Mouse (Mus musculus) forebrain, embryonic 16.5 days (tissue): ENCODE measurements around the gene BC034090. TPM values are rescaled to one million over a fixed set of nuclear protein-coding genes. Genes with fewer than 3 reads are reported as not detected.

ENCODE experiments used
- ATAC-seq: fragments of 200-750 bp; cut with Nextera tagmentation; 2 replicates; pipeline ENCODE4 v1.8.0; 2017; ENCODE audit warnings: mild to moderate bottlenecking, moderate library complexity
- H3K27ac ChIP-seq: fragments of 300-500 bp; sonication (generic); 2 replicates; pipeline ENCODE4 v1.5.1; 2014; ENCODE audit warnings: low read length, control low read depth
- H3K27me3 ChIP-seq: fragments of 300-500 bp; sonication (generic); replicated peaks from 2 replicates; pipeline ENCODE4 v1.6.1; 2014; ENCODE audit warnings: low read length; ENCODE audit not compliant: control insufficient read depth, insufficient read depth
- H3K36me3 ChIP-seq: fragments of 300-500 bp; sonication (generic); 2 replicates; pipeline ENCODE4 v1.6.1; 2014; ENCODE audit not compliant: control insufficient read depth, insufficient read depth
- H3K4me1 ChIP-seq: fragments of 300-500 bp; sonication (generic); replicated peaks from 2 replicates; pipeline ENCODE4 v1.6.1; 2014; ENCODE audit warnings: low read length; ENCODE audit not compliant: control insufficient read depth, insufficient read depth
- H3K4me2 ChIP-seq: fragments of 300-500 bp; sonication (generic); 2 replicates; pipeline ENCODE4 v1.6.1; 2014; ENCODE audit warnings: mild to moderate bottlenecking, low read length, control low read depth
- H3K4me3 ChIP-seq: fragments of 300-500 bp; sonication (generic); replicated peaks from 2 replicates; pipeline ENCODE4 v1.5.1; 2014; ENCODE audit warnings: mild to moderate bottlenecking, low read length, control low read depth
- H3K9ac ChIP-seq: fragments of 300-500 bp; sonication (generic); replicated peaks from 2 replicates; pipeline ENCODE4 v1.6.1; 2014; ENCODE audit warnings: low read depth, low read length, control low read depth
- H3K9me3 ChIP-seq: fragments of 300-500 bp; sonication (generic); 2 replicates; pipeline ENCODE4 v1.6.1; 2016; ENCODE audit warnings: low read length; ENCODE audit not compliant: control insufficient read depth
- WGBS: fragments of 180-500 bp; shearing (Covaris S2); extraction: QIAGEN DNeasy Blood & Tissue Kit; methylation state at CpG from one replicate; pipeline ENCODE4 v1.1.7; 2014; 5-methylcytosine and 5-hydroxymethylcytosine counted together
- polyA plus RNA-seq: library from polyadenylated mRNA; unstranded; fragments of >200 nt; fragmentation: Nextera tagmentation; extraction: Ambion mirVana; gene quantifications from 2 replicates; pipeline ENCODE4 v1.2.1, GENCODE M21; 2015

The BC034090 gene
- polyA plus RNA-seq, 1 experiment from 2014 or later: 3.3 TPM

DNA sequence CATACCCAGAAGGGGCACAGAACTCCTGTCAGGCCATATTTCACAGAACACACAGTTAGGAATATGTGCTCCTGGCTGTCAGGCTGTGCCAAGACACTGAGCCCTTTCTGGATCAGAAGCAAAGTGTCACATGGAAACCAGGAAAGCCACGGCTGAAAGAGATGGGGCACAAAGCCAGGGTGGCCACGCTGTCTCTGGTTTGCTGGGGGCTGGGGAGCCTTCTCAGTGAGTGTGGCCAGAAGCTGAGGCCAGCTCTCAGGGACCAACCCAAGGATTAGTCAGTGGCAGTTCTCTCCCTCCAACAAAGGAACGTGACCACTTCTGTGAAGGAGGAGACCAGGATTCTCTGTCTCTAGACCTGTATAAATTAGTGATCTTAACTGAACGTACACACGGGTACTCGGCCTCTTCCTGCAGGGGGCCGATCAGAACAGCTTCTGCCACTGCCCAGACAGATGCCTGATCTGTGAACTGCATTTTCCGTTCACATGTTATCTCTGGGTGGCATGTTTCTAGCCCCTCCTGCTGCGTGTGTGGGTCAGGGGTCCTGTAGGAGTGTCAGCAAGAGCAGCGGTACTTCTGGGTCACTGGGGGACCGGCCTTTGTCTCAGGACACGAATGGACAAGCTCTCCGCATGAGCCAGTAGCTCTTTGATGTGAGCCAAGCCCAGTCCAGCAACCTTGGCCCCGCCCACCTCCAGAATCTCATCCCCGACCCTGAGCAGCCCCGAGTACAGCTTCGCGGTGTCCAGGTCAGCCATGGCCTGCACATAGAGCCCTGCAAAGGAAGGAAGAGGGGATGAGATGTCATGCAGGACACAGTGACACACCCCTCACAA lies 31.1 kb downstream of the BC034090 start:
- no peak overlapping the region for H3K4me3 ChIP-seq
- no peak overlapping the region for H3K4me2 ChIP-seq
- H3K4me1 ChIP-seq: peaks cover 52% of the 10 kb centered on the region
- ATAC-seq: peak; percentile 9
- WGBS: 12% methylated on average over 18 of the region's 18 CpGs
- peak overlapping the region; percentile 56 for H3K27ac ChIP-seq
- H3K36me3 ChIP-seq: no peaks in the 10 kb centered on the region
- H3K9ac ChIP-seq: peak overlapping the region; percentile 15; the same call in 1 of the 2 replicates
- H3K27me3 ChIP-seq: no peaks in the 10 kb centered on the region
- no peaks in the 10 kb centered on the region for H3K9me3 ChIP-seq

DNA sequence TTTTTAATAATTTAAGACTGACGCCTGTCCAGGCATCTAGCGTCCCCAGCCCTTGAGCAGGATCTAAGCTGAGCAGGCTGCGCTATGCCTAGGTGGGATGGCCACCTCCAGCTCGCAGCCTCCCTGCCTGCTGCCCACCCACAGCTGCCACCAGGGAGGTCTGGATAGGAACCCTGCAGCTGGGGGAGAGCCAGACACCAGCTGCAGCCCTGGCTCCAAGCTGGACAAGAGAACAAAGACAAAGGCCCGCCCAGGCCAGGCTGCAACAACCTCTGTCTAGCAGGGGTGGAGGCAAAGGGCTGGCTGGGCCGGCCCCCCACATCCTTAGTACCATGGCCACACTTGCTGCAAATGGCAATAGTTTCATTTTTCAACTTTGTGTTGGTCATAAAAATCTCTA lies 31.8 kb downstream of the BC034090 start:
- Histone ChIP-seq H3K9ac (peak overlapping the region; percentile 5), H3K36me3 (no peaks in the 10 kb centered on the region), H3K4me3 (no peak overlapping the region), H3K9me3 (no peaks in the 10 kb centered on the region), H3K4me1 (peaks cover 53% of the 10 kb centered on the region), H3K4me2 (no peak overlapping the region), H3K27me3 (no peaks in the 10 kb centered on the region), H3K27ac (peak overlapping the region; percentile 56)
- 7% methylated on average over 6 of the region's 6 CpGs for WGBS
- peak; percentile 41 for ATAC-seq

DNA sequence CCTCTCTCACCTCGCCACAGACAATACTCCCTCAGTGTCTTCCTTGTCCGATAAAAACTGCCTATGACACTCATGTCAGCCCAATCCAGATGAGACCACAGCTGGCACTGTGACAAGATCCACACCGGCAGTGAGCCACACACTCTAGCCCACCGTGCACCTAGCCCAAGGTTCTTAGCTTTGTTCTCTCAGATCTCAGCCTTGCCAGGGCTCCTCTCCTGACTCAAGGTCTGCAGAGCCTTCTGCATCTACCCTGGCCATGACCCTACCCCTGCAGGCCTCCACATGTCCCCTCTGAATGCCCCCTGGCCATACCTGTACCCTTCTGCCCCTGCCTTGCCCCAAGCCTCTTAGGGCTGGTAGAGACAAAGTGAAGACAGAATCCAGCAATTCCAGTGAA lies 32.2 kb downstream of the BC034090 start:
- Histone ChIP-seq H3K4me3 (no peak overlapping the region), H3K36me3 (no peaks in the 10 kb centered on the region; the same call in 1 of the 2 replicates), H3K9me3 (no peaks in the 10 kb centered on the region), H3K27me3 (no peaks in the 10 kb centered on the region), H3K4me1 (peaks cover 53% of the 10 kb centered on the region), H3K27ac (peak overlapping the region; percentile 56), H3K9ac (peak overlapping the region; percentile 5), H3K4me2 (no peak overlapping the region)
- WGBS: 36% methylated on average over 4 of the region's 4 CpGs
- ATAC-seq: no peak

DNA sequence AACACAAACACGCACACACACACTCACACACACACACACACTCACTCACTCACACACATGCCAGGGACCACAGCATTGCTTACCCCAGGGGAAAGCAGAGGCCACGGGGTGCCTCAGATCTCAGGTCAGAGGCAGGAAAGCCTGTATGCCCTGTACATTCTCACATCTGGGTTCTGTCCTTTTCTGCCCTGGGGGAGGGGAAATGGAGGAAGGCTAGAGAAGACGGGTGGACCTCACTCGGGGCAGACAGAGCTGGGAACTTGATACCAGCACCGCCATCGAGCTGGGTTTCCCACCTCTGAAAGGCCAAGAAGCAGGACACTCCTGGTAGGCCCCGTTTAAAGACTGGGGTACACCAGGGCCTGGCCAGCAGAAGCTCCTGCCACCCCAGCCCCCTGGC lies 33.2 kb downstream of the BC034090 start:
- Histone ChIP-seq H3K36me3 (no peaks in the 10 kb centered on the region; the same call in 1 of the 2 replicates), H3K27ac (0 out of 2 replicates have a peak overlapping the region, but pooled peaks have one; percentile 16), H3K9me3 (no peaks in the 10 kb centered on the region), H3K4me1 (peaks cover 60% of the 10 kb centered on the region), H3K4me3 (no peak overlapping the region), H3K27me3 (no peaks in the 10 kb centered on the region), H3K4me2 (no peak overlapping the region), H3K9ac (no peak overlapping the region)
- no peak for ATAC-seq
- WGBS: 62% methylated on average over 7 of the region's 7 CpGs

DNA sequence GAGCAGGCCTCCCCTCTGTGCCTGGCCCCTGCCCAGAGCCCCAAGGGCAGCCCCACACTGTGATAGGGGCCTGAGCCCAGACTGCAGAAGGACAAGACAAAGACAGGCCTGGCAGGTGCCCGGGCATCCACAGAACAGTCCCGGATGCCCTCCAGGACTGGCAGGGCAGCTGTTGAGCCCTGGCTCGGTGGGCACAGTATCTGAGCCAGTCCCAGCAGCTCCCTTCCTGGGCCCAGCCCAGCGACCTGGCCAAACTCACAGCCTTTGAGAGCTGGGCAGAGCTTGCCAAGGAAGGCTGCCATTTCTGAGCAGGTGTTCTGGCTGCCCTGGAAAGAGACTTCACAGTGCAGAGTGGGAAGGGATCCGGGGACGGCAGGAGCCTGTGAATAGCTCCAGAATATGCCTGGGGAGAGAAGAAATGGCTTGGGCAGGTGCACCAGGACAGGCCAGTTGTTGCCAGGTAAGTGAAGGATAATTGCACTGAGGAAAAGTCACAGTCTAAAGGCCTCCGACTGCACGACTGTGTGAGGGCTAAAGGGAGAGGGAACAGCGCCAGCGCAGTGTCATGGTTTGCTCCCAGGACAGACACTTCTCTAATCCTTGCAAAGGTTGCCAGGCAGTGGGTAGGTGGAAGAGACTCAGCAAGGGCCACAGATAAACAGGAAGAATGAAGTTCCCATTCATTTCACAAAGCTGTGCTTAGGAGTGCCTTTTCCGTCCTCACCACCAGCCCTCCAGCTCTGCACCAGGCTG lies 34.1 kb downstream of the BC034090 start:
- peak; percentile 62 for ATAC-seq

DNA sequence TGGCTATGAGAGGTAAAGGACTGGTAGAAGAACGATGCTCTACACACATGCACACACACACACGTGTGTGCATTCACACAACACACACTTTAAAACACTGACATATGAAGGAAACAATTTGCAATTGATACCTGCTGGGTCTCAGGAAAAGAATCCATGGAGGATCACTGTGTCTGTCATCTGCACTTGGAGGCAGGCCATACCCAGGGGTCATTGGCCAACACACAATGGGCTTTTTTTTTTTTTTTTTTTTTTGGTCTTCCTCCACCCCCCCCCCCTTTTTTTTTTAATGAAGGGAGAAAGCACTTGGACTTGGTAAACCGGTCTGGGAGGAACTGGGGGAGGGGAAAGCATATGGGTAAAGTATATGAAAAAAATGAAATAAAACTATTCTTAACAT lies 36.4 kb downstream of the BC034090 start:
- Histone ChIP-seq H3K27ac (peak overlapping the region; percentile 41; the same call in 1 of the 2 replicates), H3K4me1 (peaks cover 70% of the 10 kb centered on the region)

More for the DNA sequence above, 34.1 kb downstream of the BC034090 start:
- H3K27me3 ChIP-seq: no peaks in the 10 kb centered on the region
- peak overlapping the region; percentile 16 for H3K27ac ChIP-seq
- H3K9me3 ChIP-seq: no peaks in the 10 kb centered on the region
- H3K4me1 ChIP-seq: peaks cover 65% of the 10 kb centered on the region
- H3K36me3 ChIP-seq: no peaks in the 10 kb centered on the region; the same call in 1 of the 2 replicates
- H3K4me2 ChIP-seq: no peak overlapping the region
- H3K4me3 ChIP-seq: no peak overlapping the region
- WGBS: 43% methylated on average over 11 of the region's 11 CpGs
- H3K9ac ChIP-seq: peak overlapping the region; percentile 12; the same call in 1 of the 2 replicates

DNA sequence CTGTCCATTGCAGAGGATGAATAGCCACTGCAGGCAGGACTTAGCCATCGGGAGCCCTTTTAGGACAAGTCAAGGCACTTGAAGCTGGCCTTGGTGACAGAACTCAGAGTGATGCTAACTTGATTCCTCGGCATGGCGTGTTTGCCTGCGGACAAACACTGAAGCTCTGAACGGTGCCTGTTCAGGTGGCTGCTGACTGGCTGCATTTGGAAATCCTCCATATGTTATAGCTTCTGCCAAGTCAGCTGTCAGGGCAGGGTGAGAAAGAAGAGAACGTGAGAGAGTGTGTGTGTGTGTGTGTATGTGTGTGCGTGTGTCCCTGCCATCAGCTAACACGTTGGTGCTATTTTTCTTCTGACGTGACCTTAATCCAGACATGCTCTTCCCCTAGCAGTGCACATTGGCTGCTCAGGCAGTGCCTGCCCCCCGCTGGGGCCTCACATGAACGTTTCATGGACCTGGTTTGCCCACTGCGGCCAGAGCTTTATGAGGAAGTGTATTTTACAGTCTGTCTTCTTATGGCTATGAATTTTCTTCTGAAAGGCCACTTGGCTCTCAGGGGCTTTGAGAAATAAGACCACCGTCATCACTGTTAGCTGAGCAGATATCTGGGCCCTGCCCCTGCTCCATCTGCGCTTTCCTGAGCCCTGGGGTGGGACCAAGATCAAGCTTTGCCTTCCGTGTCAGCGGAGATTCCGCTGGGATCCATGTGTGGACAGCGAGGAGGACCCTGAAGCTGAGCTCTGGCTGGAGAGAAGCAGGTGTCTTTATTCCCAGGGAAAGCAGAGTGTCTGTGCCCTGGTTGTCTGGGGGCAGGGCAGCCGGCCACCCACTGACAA lies 38.2 kb downstream of the BC034090 start:
- Histone ChIP-seq H3K27ac (peak overlapping the region; percentile 96), H3K9ac (peak overlapping the region; percentile 38; the same call in 1 of the 2 replicates), H3K4me1 (peaks cover 68% of the 10 kb centered on the region), H3K9me3 (no peaks in the 10 kb centered on the region), H3K27me3 (no peaks in the 10 kb centered on the region), H3K4me3 (no peak overlapping the region), H3K4me2 (no peak overlapping the region), H3K36me3 (peaks cover 3% of the 10 kb centered on the region; the same call in 1 of the 2 replicates)
- 53% methylated on average over 19 of the region's 19 CpGs for WGBS
- 0 out of 2 replicates have a peak, but pooled peaks have one; percentile 1 for ATAC-seq

More for the DNA sequence above, 36.4 kb downstream of the BC034090 start:
- ATAC-seq: no peak
- Histone ChIP-seq H3K4me2 (no peak overlapping the region), H3K9me3 (no peaks in the 10 kb centered on the region), H3K27me3 (no peaks in the 10 kb centered on the region), H3K4me3 (no peak overlapping the region), H3K36me3 (peaks cover 3% of the 10 kb centered on the region; the same call in 1 of the 2 replicates), H3K9ac (no peak overlapping the region)
- WGBS: 41% methylated on average over 3 of the region's 3 CpGs

DNA sequence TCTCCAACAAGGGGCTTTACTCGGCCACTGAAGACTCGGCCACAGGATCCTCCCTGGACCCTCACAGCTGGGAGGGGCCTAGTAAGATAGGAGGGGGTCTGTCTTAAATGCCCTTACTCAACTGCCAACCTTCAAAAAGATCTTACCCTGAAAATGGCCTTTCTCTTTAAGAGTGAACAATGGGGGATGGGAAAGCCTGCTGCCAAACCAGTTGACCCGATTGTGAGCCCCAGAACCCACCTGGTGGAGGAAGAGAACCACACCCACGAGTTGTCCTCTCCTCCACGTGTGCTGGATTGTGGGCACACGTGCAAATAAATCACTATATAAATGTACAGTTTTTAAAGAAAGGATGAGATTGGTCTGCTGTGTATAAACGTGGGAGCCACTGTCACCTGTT lies 38.9 kb downstream of the BC034090 start:
- ATAC-seq: no peak
- H3K27ac ChIP-seq: peak overlapping the region; percentile 96
- 51% methylated on average over 7 of the region's 7 CpGs for WGBS

More for the DNA sequence above, 38.9 kb downstream of the BC034090 start:
- peaks cover 7% of the 10 kb centered on the region for H3K36me3 ChIP-seq
- no peak overlapping the region for H3K4me3 ChIP-seq
- H3K9ac ChIP-seq: peak overlapping the region; percentile 38; the same call in 1 of the 2 replicates
- H3K9me3 ChIP-seq: no peaks in the 10 kb centered on the region
- H3K4me1 ChIP-seq: peaks cover 63% of the 10 kb centered on the region
- no peaks in the 10 kb centered on the region for H3K27me3 ChIP-seq
- no peak overlapping the region for H3K4me2 ChIP-seq
